Mouse (Mus musculus) thymus, adult 2 months (tissue): Measurements from ENCODE around the gene Nenf. TPM values are rescaled to one million over a fixed set of nuclear protein-coding genes. Genes with fewer than 3 reads are reported as not detected.

Source experiments
- DNase-seq: peaks from one replicate; pipeline ENCODE4 v3.0.0; 2021
- H3K27ac ChIP-seq: fragments of 200-500 bp; 2 replicates; pipeline ENCODE4 v1.5.1; 2012; ENCODE audit warnings: low read length, control low read depth; ENCODE audit not compliant: control insufficient read depth, insufficient read depth
- H3K27me3 ChIP-seq: fragments of 200-500 bp; 2 replicates; pipeline ENCODE4 v1.6.1; 2012; ENCODE audit warnings: mild to moderate bottlenecking, low read length, moderate library complexity, mixed read lengths; ENCODE audit not compliant: control insufficient read depth, insufficient read depth
- H3K36me3 ChIP-seq: fragments of 200-500 bp; 2 replicates; pipeline ENCODE4 v1.6.1; 2012; ENCODE audit warnings: mild to moderate bottlenecking, low read length, moderate library complexity; ENCODE audit not compliant: control insufficient read depth, insufficient read depth
- H3K4me1 ChIP-seq: fragments of 200-500 bp; replicated peaks from 2 replicates; pipeline ENCODE4 v1.6.1; 2012; ENCODE audit warnings: low read length; ENCODE audit not compliant: control insufficient read depth, insufficient read depth
- H3K4me3 ChIP-seq: fragments of 200-500 bp; 2 replicates; pipeline ENCODE4 v1.5.1; 2012; ENCODE audit warnings: mild to moderate bottlenecking, low read length, control low read depth, moderate library complexity; ENCODE audit not compliant: control insufficient read depth, insufficient read depth
- CTCF ChIP-seq: fragments of 200-500 bp; IDR thresholded peaks from 2 replicates; pipeline ENCODE4 v1.5.1; 2012; ENCODE audit warnings: mild to moderate bottlenecking, control low read depth, low read length, moderate library complexity, borderline replicate concordance; ENCODE audit not compliant: control insufficient read depth, poor library complexity, insufficient read depth; ENCODE audit errors: extremely low read depth
- POLR2A ChIP-seq: fragments of 200-500 bp; IDR thresholded peaks from 2 replicates; pipeline ENCODE4 v1.6.1; 2012; ENCODE audit warnings: mild to moderate bottlenecking, low read length, control low read depth, moderate library complexity; ENCODE audit not compliant: control insufficient read depth, poor library complexity, insufficient read depth; ENCODE audit errors: extremely low read depth
- WGBS: fragments of 180-500 bp; shearing (Covaris S2); methylation state at CpG from one replicate; pipeline ENCODE4 v1.1.7; 2018; 5-methylcytosine and 5-hydroxymethylcytosine counted together
- polyA plus RNA-seq: library from polyadenylated mRNA; depleted of rRNA; stranded (reverse); fragments of >200 nt; gene quantifications from 2 replicates; pipeline ENCODE4 v1.2.3, GENCODE M21; 2012

The Nenf gene
- polyA plus RNA-seq, 1 experiment: 64.5 TPM

- Histone ChIP-seq H3K27me3 (no peaks in the 10 kb centered on the region), H3K27ac (no peak overlapping the region), H3K36me3 (no peaks in the 10 kb centered on the region), H3K4me3 (no peak overlapping the region), H3K4me1 (peaks cover 11% of the 10 kb centered on the region; the same call in 1 of the 2 replicates)
- 89% methylated on average over 4 of the region's 4 CpGs for WGBS
- DNase-seq: no peak
- TF ChIP-seq POLR2A: no peak
- no peak for TF ChIP-seq CTCF
Measured at GRCm38 (mm10) chr1:191311296-191311898, 6.6 kb downstream of the Nenf start.

GRCm38 (mm10) chr1:191307766-191308455 is 10.1 kb downstream of the Nenf start:
- H3K36me3 ChIP-seq: no peaks in the 10 kb centered on the region
- TF ChIP-seq POLR2A (no peak), CTCF (no peak)
- peaks cover 9% of the 10 kb centered on the region; the same call in 1 of the 2 replicates for H3K4me1 ChIP-seq
- no peak overlapping the region for H3K27ac ChIP-seq
- no peaks in the 10 kb centered on the region for H3K27me3 ChIP-seq
- DNase-seq: no peak
- no peak overlapping the region for H3K4me3 ChIP-seq
- 95% methylated on average over 9 of the region's 9 CpGs for WGBS

GRCm38 (mm10) chr1:191306316-191306715 is 11.7 kb downstream of the Nenf start:
- TF ChIP-seq POLR2A (no peak), CTCF (peak; percentile 30; the same call in 1 of the 2 replicates)
- peaks cover 9% of the 10 kb centered on the region; the same call in 1 of the 2 replicates for H3K4me1 ChIP-seq
- H3K36me3 ChIP-seq: no peaks in the 10 kb centered on the region
- H3K4me3 ChIP-seq: no peak overlapping the region
- no peak for DNase-seq
- no peak overlapping the region for H3K27ac ChIP-seq
- no peaks in the 10 kb centered on the region for H3K27me3 ChIP-seq
- 65% methylated on average over 9 of the region's 9 CpGs for WGBS

- H3K27me3 ChIP-seq: no peaks in the 10 kb centered on the region
- H3K27ac ChIP-seq: no peak overlapping the region
- TF ChIP-seq CTCF (peak; percentile 38; the same call in 1 of the 2 replicates), POLR2A (no peak)
- H3K4me1 ChIP-seq: peaks cover 9% of the 10 kb centered on the region; the same call in 1 of the 2 replicates
- H3K4me3 ChIP-seq: no peak overlapping the region
- DNase-seq: no peak
- WGBS: 88% methylated on average over 7 of the region's 7 CpGs
- H3K36me3 ChIP-seq: no peaks in the 10 kb centered on the region
Measured at GRCm38 (mm10) chr1:191305610-191306009, 12.4 kb downstream of the Nenf start.

GRCm38 (mm10) chr1:191304216-191304615 is 13.8 kb downstream of the Nenf start:
- 88% methylated on average over 6 of the region's 6 CpGs for WGBS
- no peak for TF ChIP-seq POLR2A
- no peak for TF ChIP-seq CTCF
- Histone ChIP-seq H3K27ac (no peak overlapping the region), H3K4me1 (peaks cover 9% of the 10 kb centered on the region; the same call in 1 of the 2 replicates), H3K36me3 (no peaks in the 10 kb centered on the region), H3K27me3 (no peaks in the 10 kb centered on the region), H3K4me3 (no peak overlapping the region)
- no peak for DNase-seq

GRCm38 (mm10) chr1:191303736-191304135 is 14.3 kb downstream of the Nenf start:
- no peak for DNase-seq
- Histone ChIP-seq H3K4me1 (peaks cover 9% of the 10 kb centered on the region; the same call in 1 of the 2 replicates), H3K36me3 (no peaks in the 10 kb centered on the region), H3K4me3 (no peak overlapping the region), H3K27me3 (no peaks in the 10 kb centered on the region), H3K27ac (no peak overlapping the region)
- no peak for TF ChIP-seq CTCF
- WGBS: 98% methylated on average over 3 of the region's 3 CpGs
